Mouse (Mus musculus) forebrain, embryonic 11.5 days (tissue): ENCODE measurements around the gene Zfp775. TPM values are rescaled to one million over a fixed set of nuclear protein-coding genes. Genes with fewer than 3 reads are reported as not detected.
"Not testable (repeated sequence)": the region's sequence is repeated elsewhere in the genome, so short reads cannot be mapped to it uniquely, and the experiment has no call there.

Experiments used
- ATAC-seq: fragments of 200-750 bp; cut with Nextera tagmentation; replicated peaks from 2 replicates; pipeline ENCODE4 v1.8.0; 2017; ENCODE audit warnings: moderate TSS enrichment; ENCODE audit not compliant: low FRiP score
- DNase-seq: peaks from one replicate; pipeline ENCODE4 v3.0.0-alpha.2; 2017; ENCODE audit warnings: low spot score
- H3K27ac ChIP-seq: fragments of 300-500 bp; sonication (generic); 2 replicates; pipeline ENCODE4 v1.5.1; 2014; ENCODE audit warnings: low read depth, low read length
- H3K27me3 ChIP-seq: fragments of 300-500 bp; sonication (generic); 2 replicates; pipeline ENCODE4 v1.6.1; 2014; ENCODE audit warnings: mild to moderate bottlenecking, low read length, mixed read lengths; ENCODE audit not compliant: control insufficient read depth, insufficient read depth
- H3K36me3 ChIP-seq: fragments of 300-500 bp; sonication (generic); 2 replicates; pipeline ENCODE4 v1.6.1; 2014; ENCODE audit warnings: mild to moderate bottlenecking, low read length, moderate library complexity, mixed read lengths; ENCODE audit not compliant: control insufficient read depth, insufficient read depth
- H3K4me1 ChIP-seq: fragments of 300-500 bp; sonication (generic); replicated peaks from 2 replicates; pipeline ENCODE4 v1.6.1; 2014; ENCODE audit warnings: low read length, mixed read lengths; ENCODE audit not compliant: control insufficient read depth, insufficient read depth
- H3K4me2 ChIP-seq: fragments of 300-500 bp; sonication (generic); 2 replicates; pipeline ENCODE4 v1.6.1; 2014; ENCODE audit warnings: low read depth, mild to moderate bottlenecking, low read length, moderate library complexity, mixed read lengths; ENCODE audit not compliant: severe bottlenecking
- H3K4me3 ChIP-seq: fragments of 300-500 bp; sonication (generic); 2 replicates; pipeline ENCODE4 v1.5.1; 2014; ENCODE audit warnings: low read depth, low read length
- H3K9ac ChIP-seq: fragments of 300-500 bp; sonication (generic); 2 replicates; pipeline ENCODE4 v1.6.1; 2014; ENCODE audit warnings: low read length
- H3K9me3 ChIP-seq: fragments of 300-500 bp; sonication (generic); 2 replicates; pipeline ENCODE4 v1.6.1; 2016; ENCODE audit warnings: low read length, mixed read lengths; ENCODE audit not compliant: control insufficient read depth
- WGBS: fragments of 180-500 bp; shearing (Covaris S2); extraction: QIAGEN DNeasy Blood & Tissue Kit; methylation state at CpG from one replicate; pipeline ENCODE4 v1.1.7; 2014; 5-methylcytosine and 5-hydroxymethylcytosine counted together
- polyA plus RNA-seq: library from polyadenylated mRNA; unstranded; fragments of >200 nt; fragmentation: Nextera tagmentation; extraction: Ambion mirVana; gene quantifications from 2 replicates; pipeline ENCODE4 v1.2.1, GENCODE M21; 2014

The Zfp775 gene
- polyA plus RNA-seq, 1 experiment from 2014 or later, result 12.7 TPM

GRCm38 (mm10) chr6:48613464-48613863 is 11.6 kb downstream of the Zfp775 start:
- Histone ChIP-seq H3K9me3 (no peaks in the 10 kb centered on the region), H3K4me2 (no peak overlapping the region), H3K4me3 (no peak overlapping the region), H3K9ac (no peak overlapping the region), H3K27ac (no peak overlapping the region), H3K27me3 (no peaks in the 10 kb centered on the region), H3K36me3 (no peaks in the 10 kb centered on the region; the same call in 1 of the 2 replicates), H3K4me1 (no peaks in the 10 kb centered on the region)
- no peak for DNase-seq
- no peak for ATAC-seq
- WGBS, result 87% methylated on average over 4 of the region's 4 CpGs

GRCm38 (mm10) chr6:48614756-48615155 is 12.9 kb downstream of the Zfp775 start:
- H3K36me3 ChIP-seq, result no peaks in the 10 kb centered on the region; the same call in 1 of the 2 replicates

DNA sequence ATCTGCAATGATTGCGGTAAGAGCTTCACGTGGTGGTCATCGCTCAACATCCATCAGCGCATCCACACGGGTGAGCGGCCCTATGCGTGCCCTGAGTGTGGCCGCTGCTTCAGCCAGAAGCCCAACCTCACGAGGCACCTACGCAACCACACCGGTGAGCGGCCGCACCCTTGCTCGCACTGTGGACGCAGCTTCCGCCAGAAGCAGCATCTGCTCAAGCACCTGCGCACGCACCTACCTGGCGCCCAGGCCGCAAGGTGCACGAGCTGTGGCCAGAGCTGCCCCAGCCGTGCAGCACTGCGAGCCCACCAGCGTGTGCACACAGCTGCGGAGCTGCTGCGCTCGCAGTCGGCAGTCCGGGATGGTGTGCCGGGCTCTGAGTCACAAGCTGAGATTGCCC is 18.2 kb downstream of the Zfp775 start:
- H3K9ac ChIP-seq, result no peak overlapping the region
- ATAC-seq (no peak), DNase-seq (no peak)
- H3K4me3 ChIP-seq, result no peak overlapping the region
- H3K27me3 ChIP-seq, result no peaks in the 10 kb centered on the region
- H3K4me1 ChIP-seq, result no peaks in the 10 kb centered on the region
- no peaks in the 10 kb centered on the region; the same call in 1 of the 2 replicates for H3K36me3 ChIP-seq
- no peak overlapping the region for H3K4me2 ChIP-seq
- WGBS, result 96% methylated on average over 30 of the region's 30 CpGs
- H3K9me3 ChIP-seq, result no peaks in the 10 kb centered on the region
- no peak overlapping the region for H3K27ac ChIP-seq

More at GRCm38 (mm10) chr6:48614756-48615155, 12.9 kb downstream of the Zfp775 start:
- H3K9me3 ChIP-seq, result no peaks in the 10 kb centered on the region
- WGBS, result 90% methylated on average over 5 of the region's 5 CpGs
- H3K4me2 ChIP-seq, result no peak overlapping the region
- no peak overlapping the region for H3K4me3 ChIP-seq
- H3K4me1 ChIP-seq, result no peaks in the 10 kb centered on the region
- no peak for ATAC-seq
- DNase-seq, result no peak
- no peak overlapping the region for H3K27ac ChIP-seq
- H3K27me3 ChIP-seq, result no peaks in the 10 kb centered on the region
- H3K9ac ChIP-seq, result no peak overlapping the region

DNA sequence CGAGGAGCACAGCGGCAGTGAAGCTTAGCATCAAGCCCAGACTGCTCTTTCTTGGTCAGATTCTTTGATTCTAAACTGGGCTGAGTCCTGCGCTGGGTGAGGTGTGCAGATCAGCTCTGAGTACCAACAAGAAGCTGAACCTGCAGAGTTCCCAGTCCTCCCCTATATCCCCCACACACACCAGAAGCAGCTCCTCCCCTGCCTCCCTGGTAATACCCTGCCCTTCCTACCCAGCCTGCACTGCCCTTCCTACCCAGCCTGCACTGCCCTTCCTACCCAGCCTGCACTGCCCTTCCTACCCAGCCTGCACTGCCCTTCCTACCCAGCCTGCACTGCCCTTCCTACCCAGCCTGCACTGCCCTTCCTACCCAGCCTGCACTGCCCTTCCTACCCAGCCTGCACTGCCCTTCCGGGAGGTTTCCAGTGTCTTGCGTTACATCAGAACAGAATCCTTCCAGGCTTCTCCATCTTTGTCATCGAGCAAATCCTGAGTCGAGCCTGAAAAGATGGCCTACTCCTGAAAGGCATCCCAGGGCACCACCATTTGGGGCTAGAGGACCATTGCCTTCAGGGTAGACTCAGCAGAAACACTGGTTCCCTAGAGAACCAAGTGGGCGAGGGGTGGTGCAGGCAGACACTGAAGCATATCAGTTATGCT is 20.5 kb downstream of the Zfp775 start:
- not testable (repeated sequence) for H3K36me3 ChIP-seq, H3K4me3 ChIP-seq, H3K9ac ChIP-seq, H3K9me3 ChIP-seq, DNase-seq, H3K4me1 ChIP-seq, H3K27ac ChIP-seq, ATAC-seq, H3K4me2 ChIP-seq, H3K27me3 ChIP-seq
- 80% methylated on average over 8 of the region's 8 CpGs for WGBS

DNA sequence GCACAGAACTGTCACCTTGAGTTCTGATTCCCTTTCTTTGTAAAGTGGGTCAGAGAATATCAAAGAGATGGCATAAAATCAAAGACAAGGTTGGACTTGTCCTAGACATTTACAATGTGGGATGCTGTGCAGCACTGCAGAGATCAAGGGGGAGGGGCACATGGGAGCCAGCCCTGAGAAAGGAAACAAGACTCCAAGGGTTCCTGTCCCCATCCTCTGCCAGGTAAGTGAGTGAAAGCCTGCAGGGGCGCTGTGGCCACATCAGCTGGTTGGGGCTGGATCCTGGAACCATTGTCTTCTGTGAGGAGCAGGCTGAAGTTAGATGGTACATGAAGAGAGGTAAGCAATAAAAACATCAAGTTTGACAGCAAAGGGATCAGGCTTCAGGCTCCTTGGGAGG is 21.6 kb downstream of the Zfp775 start:
- Histone ChIP-seq H3K4me1 (no peaks in the 10 kb centered on the region; the same call in 1 of the 2 replicates), H3K36me3 (no peaks in the 10 kb centered on the region; the same call in 1 of the 2 replicates), H3K9me3 (no peaks in the 10 kb centered on the region), H3K9ac (no peak overlapping the region), H3K27me3 (peaks cover 13% of the 10 kb centered on the region), H3K4me3 (no peak overlapping the region), H3K4me2 (no peak overlapping the region), H3K27ac (no peak overlapping the region)
- no peak for ATAC-seq
- no peak for DNase-seq
- 21% methylated on average over 1 of the region's 1 CpGs for WGBS

- WGBS, result 27% methylated on average over 8 of the region's 8 CpGs
- peaks cover 2% of the 10 kb centered on the region; the same call in 1 of the 2 replicates for H3K4me1 ChIP-seq
- H3K27me3 ChIP-seq, result peaks cover 30% of the 10 kb centered on the region
- H3K9me3 ChIP-seq, result no peaks in the 10 kb centered on the region
- peak within 1 kb of the TSS; percentile 70 for H3K4me2 ChIP-seq
- peak within 1 kb of the TSS; percentile 49 for H3K9ac ChIP-seq
- peak within 1 kb of the TSS; percentile 40 for H3K4me3 ChIP-seq
- DNase-seq, result no peak
- H3K27ac ChIP-seq, result no peak within 1 kb of the TSS
- no peaks in the 10 kb centered on the region; the same call in 1 of the 2 replicates for H3K36me3 ChIP-seq
- 0 out of 2 replicates have a peak, but pooled peaks have one; percentile 3 for ATAC-seq
These were observed 24.6 kb downstream of the Zfp775 start, which contains the start of gene AI854703 for GRCm38 (mm10) chr6:48626464-48626863. AI854703 (plus strand) TSS chr6:48626764.

GRCm38 (mm10) chr6:48626984-48627383 is 25.1 kb downstream of the Zfp775 start:
- no peak overlapping the region for H3K27ac ChIP-seq
- no peaks in the 10 kb centered on the region for H3K9me3 ChIP-seq
- peak overlapping the region; percentile 40 for H3K4me3 ChIP-seq
- H3K9ac ChIP-seq, result peak overlapping the region; percentile 49
- peak overlapping the region; percentile 70 for H3K4me2 ChIP-seq
- 1% methylated on average over 32 of the region's 32 CpGs for WGBS
- ATAC-seq, result 0 out of 2 replicates have a peak, but pooled peaks have one; percentile 44
- peaks cover 30% of the 10 kb centered on the region for H3K27me3 ChIP-seq
- H3K4me1 ChIP-seq, result peaks cover 2% of the 10 kb centered on the region; the same call in 1 of the 2 replicates
- peak; percentile 74 for DNase-seq
- no peaks in the 10 kb centered on the region; the same call in 1 of the 2 replicates for H3K36me3 ChIP-seq

DNA sequence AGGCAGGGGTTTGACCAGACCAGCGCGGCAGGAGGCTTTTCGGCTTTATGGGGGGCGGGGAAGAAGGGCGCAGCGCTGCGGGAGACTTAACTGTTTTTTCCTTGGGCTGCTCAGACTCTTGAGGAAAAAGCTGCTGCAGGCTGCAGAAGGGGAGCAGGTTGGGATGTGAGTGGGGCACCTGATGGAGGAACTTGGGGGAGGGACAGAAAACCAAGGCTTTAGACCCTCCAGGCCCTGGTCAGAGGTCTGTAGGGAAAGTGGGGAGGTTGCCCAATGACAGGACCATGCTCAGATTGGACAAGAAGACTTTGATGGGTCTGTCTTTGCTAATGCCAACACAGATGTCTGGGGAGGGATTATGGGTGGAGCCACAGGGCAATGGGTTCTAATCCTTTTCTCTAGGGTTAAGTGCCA is 25.7 kb downstream of the Zfp775 start:
- WGBS, result 2% methylated on average over 7 of the region's 7 CpGs
- no peaks in the 10 kb centered on the region for H3K9me3 ChIP-seq
- peak overlapping the region; percentile 49 for H3K9ac ChIP-seq
- H3K4me2 ChIP-seq, result peak overlapping the region; percentile 70
- H3K4me1 ChIP-seq, result peaks cover 2% of the 10 kb centered on the region; the same call in 1 of the 2 replicates
- no peak for DNase-seq
- peak overlapping the region; percentile 40 for H3K4me3 ChIP-seq
- H3K27me3 ChIP-seq, result peaks cover 30% of the 10 kb centered on the region
- H3K27ac ChIP-seq, result no peak overlapping the region
- no peak for ATAC-seq
- no peaks in the 10 kb centered on the region; the same call in 1 of the 2 replicates for H3K36me3 ChIP-seq
